Mouse (Mus musculus): ENCODE measurements at regions not wholly inside any gene's neighbourhood (a gene's known extent, or its start where the extent isn't known, plus 50 kb on each side); places are given as distances from the start of the nearest gene placed in this dataset.

DNA sequence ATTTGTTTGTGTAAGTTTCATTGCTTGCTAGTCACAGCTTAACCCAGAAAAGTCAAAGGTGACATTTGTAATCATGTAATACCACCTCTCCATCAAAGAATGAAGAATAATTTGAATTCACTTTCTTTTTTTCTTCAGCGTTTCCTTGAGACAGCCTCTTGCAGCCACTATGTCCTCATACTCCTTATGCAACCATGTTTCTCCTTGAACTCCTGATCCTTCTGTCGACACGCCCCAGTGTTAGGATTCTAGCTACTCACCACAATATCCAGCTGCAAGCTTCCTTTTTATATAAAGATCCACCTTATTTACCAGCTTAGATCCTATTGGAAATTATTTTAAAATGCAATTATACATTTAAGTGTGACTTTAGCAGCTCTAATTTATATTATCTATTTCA lies 274.3 kb downstream of the Arl4a start:
- TF ChIP-seq POLR2A (IDR thresholded peaks at IDR 0.05; ENCODE audit: control insufficient read depth, extremely low read depth, insufficient read depth, low read length, poor library complexity) = no peak
- TF ChIP-seq CTCF (IDR thresholded peaks at IDR 0.05; ENCODE audit: borderline replicate concordance, control insufficient read depth, extremely low read depth, insufficient read depth, low read length, poor library complexity) = no peak
- Histone ChIP-seq H3K4me1 (replicated peaks; ENCODE audit: control insufficient read depth, insufficient read depth, low read length) (no peaks in the 10 kb centered on the region), H3K27me3 (ENCODE audit: control insufficient read depth, insufficient read depth, low read length) (no peaks in the 10 kb centered on the region), H3K4me3 (ENCODE audit: control insufficient read depth, insufficient read depth, low read length) (no peak overlapping the region), H3K36me3 (ENCODE audit: control insufficient read depth, insufficient read depth, low read length) (no peaks in the 10 kb centered on the region), H3K27ac (ENCODE audit: control insufficient read depth, insufficient read depth, low read length) (no peak overlapping the region)
- WGBS = 95% methylated on average over 3 of the region's 3 CpGs
- no peak for DNase-seq

DNA sequence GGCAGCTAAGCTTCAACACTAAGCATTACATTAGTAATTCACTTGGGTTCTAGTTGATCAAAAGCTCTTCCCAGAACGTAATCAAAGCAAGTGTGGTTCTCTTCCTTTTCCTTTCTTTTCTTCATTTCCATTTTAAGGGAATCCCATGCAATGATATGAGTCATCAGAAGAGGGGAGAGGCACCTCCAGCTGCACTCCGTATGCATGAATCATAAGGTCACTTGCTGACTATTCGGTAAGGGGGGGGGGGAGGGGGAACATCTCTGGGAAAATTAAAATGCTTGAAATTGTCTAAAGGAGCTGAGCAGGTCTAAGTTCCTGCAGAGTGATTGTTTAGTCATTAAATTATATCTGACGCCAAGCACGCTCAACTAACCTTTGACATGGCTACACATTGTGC lies 275.9 kb downstream of the Arl4a start:
- Histone ChIP-seq H3K4me1 (replicated peaks; ENCODE audit: control insufficient read depth, insufficient read depth, low read length) (no peaks in the 10 kb centered on the region), H3K4me3 (ENCODE audit: control insufficient read depth, insufficient read depth, low read length) (no peak overlapping the region), H3K27me3 (ENCODE audit: control insufficient read depth, insufficient read depth, low read length) (no peaks in the 10 kb centered on the region), H3K36me3 (ENCODE audit: control insufficient read depth, insufficient read depth, low read length) (no peaks in the 10 kb centered on the region), H3K27ac (ENCODE audit: control insufficient read depth, insufficient read depth, low read length) (no peak overlapping the region)
- WGBS = 84% methylated on average over 5 of the region's 5 CpGs
- no peak for DNase-seq
- TF ChIP-seq POLR2A (IDR thresholded peaks at IDR 0.05; ENCODE audit: control insufficient read depth, extremely low read depth, insufficient read depth, low read length, poor library complexity) (no peak), CTCF (IDR thresholded peaks at IDR 0.05; ENCODE audit: borderline replicate concordance, control insufficient read depth, extremely low read depth, insufficient read depth, low read length, poor library complexity) (no peak)

DNA sequence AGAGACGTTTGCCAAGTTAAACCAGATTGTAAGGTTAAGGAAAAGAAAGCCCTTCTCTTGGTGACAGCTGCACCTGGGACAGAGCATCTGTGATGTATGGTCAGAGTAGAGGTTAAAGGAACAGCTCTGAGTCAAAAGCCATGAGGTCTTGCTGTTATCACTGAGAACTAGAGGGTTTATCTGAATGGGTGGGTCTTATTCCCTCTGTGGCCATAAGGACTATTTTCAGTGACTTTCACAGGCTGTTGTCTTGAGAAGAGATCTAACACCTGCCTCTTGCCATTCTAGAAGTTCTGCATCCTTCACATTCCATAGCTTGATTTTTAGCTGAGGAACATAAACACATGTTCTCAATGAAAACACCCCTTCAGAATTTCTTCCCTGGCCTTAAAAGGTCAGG lies 276.5 kb downstream of the Arl4a start:
- 79% methylated on average over 1 of the region's 1 CpGs for WGBS
- TF ChIP-seq CTCF (IDR thresholded peaks at IDR 0.05; ENCODE audit: borderline replicate concordance, control insufficient read depth, extremely low read depth, insufficient read depth, low read length, poor library complexity) (no peak), POLR2A (IDR thresholded peaks at IDR 0.05; ENCODE audit: control insufficient read depth, extremely low read depth, insufficient read depth, low read length, poor library complexity) (no peak)
- no peak overlapping the region for H3K27ac ChIP-seq (ENCODE audit: control insufficient read depth, insufficient read depth, low read length)
- H3K27me3 ChIP-seq (ENCODE audit: control insufficient read depth, insufficient read depth, low read length) = no peaks in the 10 kb centered on the region
- no peak for DNase-seq
- H3K4me1 ChIP-seq (replicated peaks; ENCODE audit: control insufficient read depth, insufficient read depth, low read length) = no peaks in the 10 kb centered on the region
- no peaks in the 10 kb centered on the region for H3K36me3 ChIP-seq (ENCODE audit: control insufficient read depth, insufficient read depth, low read length)
- H3K4me3 ChIP-seq (ENCODE audit: control insufficient read depth, insufficient read depth, low read length) = no peak overlapping the region

DNA sequence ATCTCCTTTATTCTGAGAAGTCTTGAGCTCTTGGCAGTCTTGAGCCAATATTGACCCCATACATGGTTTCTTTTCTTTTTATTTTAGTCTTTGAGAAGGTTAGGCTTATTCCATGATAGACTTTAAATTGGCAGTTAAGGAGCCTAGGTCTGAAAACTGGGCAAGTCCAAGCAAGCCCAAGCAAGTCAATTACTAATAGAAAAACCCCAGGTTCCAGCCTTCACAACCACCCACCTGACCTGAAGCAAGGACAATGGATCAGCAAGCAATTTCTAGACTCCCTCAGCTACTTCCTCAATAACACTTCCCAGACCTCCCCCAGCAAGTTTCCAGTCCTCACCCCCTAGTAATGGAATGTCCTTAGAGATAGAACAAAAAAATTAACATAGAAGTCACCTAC lies 279.9 kb downstream of the Arl4a start:
- H3K27ac ChIP-seq (ENCODE audit: control insufficient read depth, insufficient read depth, low read length) = no peak overlapping the region
- H3K36me3 ChIP-seq (ENCODE audit: control insufficient read depth, insufficient read depth, low read length) = no peaks in the 10 kb centered on the region
- no peak overlapping the region for H3K4me3 ChIP-seq (ENCODE audit: control insufficient read depth, insufficient read depth, low read length)
- no peaks in the 10 kb centered on the region for H3K27me3 ChIP-seq (ENCODE audit: control insufficient read depth, insufficient read depth, low read length)
- DNase-seq = no peak
- no peaks in the 10 kb centered on the region for H3K4me1 ChIP-seq (replicated peaks; ENCODE audit: control insufficient read depth, insufficient read depth, low read length)
- TF ChIP-seq CTCF (IDR thresholded peaks at IDR 0.05; ENCODE audit: borderline replicate concordance, control insufficient read depth, extremely low read depth, insufficient read depth, low read length, poor library complexity) = no peak
- TF ChIP-seq POLR2A (IDR thresholded peaks at IDR 0.05; ENCODE audit: control insufficient read depth, extremely low read depth, insufficient read depth, low read length, poor library complexity) = no peak

DNA sequence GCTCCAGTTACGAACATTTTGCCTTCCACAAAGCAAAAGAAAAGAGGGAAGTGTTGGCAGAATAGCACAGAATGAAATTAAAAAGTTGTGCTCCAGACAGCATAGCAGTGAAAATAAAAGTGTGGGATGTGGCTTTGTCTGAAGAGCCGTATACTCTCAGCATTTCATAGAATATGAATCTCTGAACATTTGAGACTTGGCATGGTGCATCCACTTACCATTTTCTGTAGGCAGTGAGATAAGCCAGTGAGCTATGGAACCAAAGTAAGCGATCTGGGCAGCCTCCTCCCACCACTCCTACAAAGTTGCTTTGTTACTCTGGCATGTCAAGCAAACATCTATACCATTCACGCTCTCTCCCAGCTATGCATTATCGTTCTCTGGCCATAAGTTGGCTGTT lies 286.0 kb downstream of the Arl4a start:
- no peak for DNase-seq
- H3K27ac ChIP-seq (ENCODE audit: control insufficient read depth, insufficient read depth, low read length) = no peak overlapping the region
- TF ChIP-seq POLR2A (IDR thresholded peaks at IDR 0.05; ENCODE audit: control insufficient read depth, extremely low read depth, insufficient read depth, low read length, poor library complexity) (no peak), CTCF (IDR thresholded peaks at IDR 0.05; ENCODE audit: borderline replicate concordance, control insufficient read depth, extremely low read depth, insufficient read depth, low read length, poor library complexity) (no peak)
- WGBS = 90% methylated on average over 5 of the region's 5 CpGs
- H3K27me3 ChIP-seq (ENCODE audit: control insufficient read depth, insufficient read depth, low read length) = no peaks in the 10 kb centered on the region
- no peaks in the 10 kb centered on the region for H3K36me3 ChIP-seq (ENCODE audit: control insufficient read depth, insufficient read depth, low read length)
- no peak overlapping the region for H3K4me3 ChIP-seq (ENCODE audit: control insufficient read depth, insufficient read depth, low read length)
- H3K4me1 ChIP-seq (replicated peaks; ENCODE audit: control insufficient read depth, insufficient read depth, low read length) = no peaks in the 10 kb centered on the region

DNA sequence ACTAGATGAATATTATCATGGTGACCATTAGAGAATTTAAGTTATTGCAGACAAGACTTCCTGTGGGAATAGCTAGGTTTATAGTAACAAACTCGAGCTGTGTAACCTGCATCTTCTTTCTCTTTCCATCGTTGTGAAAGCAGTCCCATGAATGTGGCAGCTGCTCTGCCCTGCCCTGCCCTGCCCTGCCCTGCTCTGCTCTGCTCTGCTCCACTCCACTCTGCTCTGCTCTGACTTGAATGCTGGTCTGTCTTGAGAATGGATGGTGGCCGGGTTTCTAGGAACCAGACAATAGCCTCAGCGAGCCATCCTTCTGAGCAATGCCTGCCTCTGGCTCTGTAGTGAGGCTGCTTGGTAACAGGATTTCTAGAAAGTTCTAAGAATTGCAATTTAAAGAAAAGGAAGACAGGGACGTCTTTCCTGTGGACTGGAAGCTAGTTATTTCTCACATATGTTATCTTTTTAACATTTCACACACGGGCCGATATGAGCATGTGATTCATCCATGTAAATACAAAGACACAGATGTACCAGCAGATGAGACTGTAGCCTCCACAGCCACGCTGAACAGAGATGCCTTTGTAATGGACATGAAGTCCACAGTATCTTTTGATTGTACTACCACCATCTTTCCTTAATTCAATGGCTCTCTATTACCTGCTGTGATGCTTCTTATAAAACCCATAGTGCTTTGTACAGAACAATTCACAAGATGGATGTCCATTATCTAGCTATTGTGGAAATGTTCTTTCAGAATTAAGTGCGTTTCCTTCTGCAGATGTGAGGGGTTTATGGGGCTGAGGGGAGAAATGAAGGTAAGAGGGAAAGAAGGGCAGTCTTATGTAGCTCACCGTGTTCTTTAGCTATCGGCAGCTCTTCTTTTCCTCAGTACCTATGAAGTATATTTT lies 295.4 kb downstream of the Arl4a start:
- no peak for DNase-seq
- no peaks in the 10 kb centered on the region for H3K4me1 ChIP-seq (replicated peaks; ENCODE audit: control insufficient read depth, insufficient read depth, low read length)
- WGBS = 86% methylated on average over 11 of the region's 11 CpGs
- H3K36me3 ChIP-seq (ENCODE audit: control insufficient read depth, insufficient read depth, low read length) = no peaks in the 10 kb centered on the region
- no peak overlapping the region for H3K4me3 ChIP-seq (ENCODE audit: control insufficient read depth, insufficient read depth, low read length)
- TF ChIP-seq CTCF (IDR thresholded peaks at IDR 0.05; ENCODE audit: borderline replicate concordance, control insufficient read depth, extremely low read depth, insufficient read depth, low read length, poor library complexity) (no peak), POLR2A (IDR thresholded peaks at IDR 0.05; ENCODE audit: control insufficient read depth, extremely low read depth, insufficient read depth, low read length, poor library complexity) (no peak)
- H3K27me3 ChIP-seq (ENCODE audit: control insufficient read depth, insufficient read depth, low read length) = no peaks in the 10 kb centered on the region
- no peak overlapping the region for H3K27ac ChIP-seq (ENCODE audit: control insufficient read depth, insufficient read depth, low read length)

Measured in thymus, adult 2 months (tissue).